Mouse (Mus musculus) mature B cell (primary cell): ENCODE results near the gene Scn9a.

Experiments
- in situ Hi-C: fragments of 300-500 bp; cut with MboI; formaldehyde crosslinking; loops from 2 replicates; pipeline ENCODE4 v1.14.3; 2019

Scn9a gene

GRCm38 (mm10) chr2:66634580-66635359, at the start of gene Scn9a:
Gene Scn9a (minus strand): TSS chr2:66634962.
- in situ Hi-C loops, result no loop called here

GRCm38 (mm10) chr2:66661988-66662387, 27.2 kb upstream of the Scn9a start:
- in situ Hi-C loops, result no loop called here

GRCm38 (mm10) chr2:66656430-66656829, 21.7 kb upstream of the Scn9a start:
- in situ Hi-C loops, result no loop called here

- in situ Hi-C loops, result no loop called here
These were observed 20.7 kb upstream of the Scn9a start for GRCm38 (mm10) chr2:66655431-66655830.

GRCm38 (mm10) chr2:66644384-66644783, 9.6 kb upstream of the Scn9a start:
- in situ Hi-C loops, result no loop called here

GRCm38 (mm10) chr2:66632728-66633127, 2.0 kb downstream of the Scn9a start:
- in situ Hi-C loops, result no loop called here

- in situ Hi-C loops, result no loop called here
These were observed 23.7 kb downstream of the Scn9a start for GRCm38 (mm10) chr2:66611091-66611490.

GRCm38 (mm10) chr2:66597313-66597712, 37.4 kb downstream of the Scn9a start:
- in situ Hi-C loops, result no loop called here

- in situ Hi-C loops, result no loop called here
These were observed 38.6 kb downstream of the Scn9a start for GRCm38 (mm10) chr2:66596145-66596544.

GRCm38 (mm10) chr2:66590151-66590550, 44.6 kb downstream of the Scn9a start:
- in situ Hi-C loops, result no loop called here

- in situ Hi-C loops, result no loop called here
These were observed 54.5 kb downstream of the Scn9a start for GRCm38 (mm10) chr2:66580026-66580808.

GRCm38 (mm10) chr2:66548254-66548653, 86.5 kb downstream of the Scn9a start:
- in situ Hi-C loops, result no loop called here

GRCm38 (mm10) chr2:66519966-66520365, 114.8 kb downstream of the Scn9a start:
- in situ Hi-C loops, result no loop called here

GRCm38 (mm10) chr2:66511424-66511823, 123.3 kb downstream of the Scn9a start:
- in situ Hi-C loops, result no loop called here

GRCm38 (mm10) chr2:66508032-66508431, 126.7 kb downstream of the Scn9a start:
- in situ Hi-C loops, result no loop called here

GRCm38 (mm10) chr2:66507616-66508015, 127.1 kb downstream of the Scn9a start:
- in situ Hi-C loops, result no loop called here

- in situ Hi-C loops, result no loop called here
These were observed 132.6 kb downstream of the Scn9a start for GRCm38 (mm10) chr2:66502158-66502557.

GRCm38 (mm10) chr2:66494556-66494955, 140.2 kb downstream of the Scn9a start:
- in situ Hi-C loops, result no loop called here

- in situ Hi-C loops, result no loop called here
These were observed 156.4 kb downstream of the Scn9a start for GRCm38 (mm10) chr2:66478395-66478794.

- in situ Hi-C loops, result no loop called here
These were observed 161.5 kb downstream of the Scn9a start for GRCm38 (mm10) chr2:66473181-66473822.

GRCm38 (mm10) chr2:66465484-66465883, 169.3 kb downstream of the Scn9a start:
- in situ Hi-C loops, result no loop called here

GRCm38 (mm10) chr2:66464874-66465458, 169.8 kb downstream of the Scn9a start:
- in situ Hi-C loops, result no loop called here
